Mouse (Mus musculus): Measurements from ENCODE around the gene Mrap2. TPM values are rescaled to one million over a fixed set of nuclear protein-coding genes. Genes with fewer than 3 reads are reported as not detected.

Mrap2 gene
- polyA plus RNA-seq, 1 experiment from 2014 or later: 3.9 TPM

GRCm38 (mm10) chr9:87167001-87167830 is 23.1 kb downstream of the Mrap2 start:
- peak; percentile 66 for ATAC-seq
- Histone ChIP-seq H3K27me3 (ENCODE audit: control insufficient read depth, insufficient read depth, low read depth, low read length) (no peaks in the 10 kb centered on the region), H3K36me3 (ENCODE audit: control insufficient read depth, insufficient read depth, low read length) (no peaks in the 10 kb centered on the region), H3K4me3 (ENCODE audit: low read depth, low read length) (no peak overlapping the region), H3K4me2 (ENCODE audit: low read length) (no peak overlapping the region), H3K9ac (ENCODE audit: low read depth, low read length) (no peak overlapping the region), H3K4me1 (ENCODE audit: control insufficient read depth, insufficient read depth, low read length) (peaks cover 5% of the 10 kb centered on the region), H3K9me3 (replicated peaks; ENCODE audit: control insufficient read depth, low read length, poor library complexity, severe bottlenecking) (no peaks in the 10 kb centered on the region), H3K27ac (ENCODE audit: low read length) (0 out of 2 replicates have a peak overlapping the region, but pooled peaks have one; percentile 30)
- 39% methylated on average over 9 of the region's 9 CpGs for WGBS

- Histone ChIP-seq H3K4me3 (ENCODE audit: low read depth, low read length) (no peak overlapping the region), H3K36me3 (ENCODE audit: control insufficient read depth, insufficient read depth, low read length) (no peaks in the 10 kb centered on the region), H3K27me3 (ENCODE audit: control insufficient read depth, insufficient read depth, low read depth, low read length) (no peaks in the 10 kb centered on the region), H3K27ac (ENCODE audit: low read length) (no peak overlapping the region), H3K9me3 (replicated peaks; ENCODE audit: control insufficient read depth, low read length, poor library complexity, severe bottlenecking) (no peaks in the 10 kb centered on the region), H3K9ac (ENCODE audit: low read depth, low read length) (no peak overlapping the region), H3K4me1 (ENCODE audit: control insufficient read depth, insufficient read depth, low read length) (peaks cover 5% of the 10 kb centered on the region), H3K4me2 (ENCODE audit: low read length) (no peak overlapping the region)
- 45% methylated on average over 3 of the region's 3 CpGs for WGBS
- ATAC-seq: no peak
Observed at GRCm38 (mm10) chr9:87168051-87168450, 23.9 kb downstream of the Mrap2 start.

GRCm38 (mm10) chr9:87169144-87169543 is 25.0 kb downstream of the Mrap2 start:
- 81% methylated on average over 12 of the region's 12 CpGs for WGBS
- H3K4me2 ChIP-seq (ENCODE audit: low read length): no peak overlapping the region
- ATAC-seq: no peak

GRCm38 (mm10) chr9:87170891-87171290 is 26.8 kb downstream of the Mrap2 start:
- H3K4me1 ChIP-seq (ENCODE audit: control insufficient read depth, insufficient read depth, low read length): peaks cover 5% of the 10 kb centered on the region
- no peak overlapping the region for H3K27ac ChIP-seq (ENCODE audit: low read length)
- H3K27me3 ChIP-seq (ENCODE audit: control insufficient read depth, insufficient read depth, low read depth, low read length): no peaks in the 10 kb centered on the region
- no peaks in the 10 kb centered on the region for H3K36me3 ChIP-seq (ENCODE audit: control insufficient read depth, insufficient read depth, low read length)
- H3K9ac ChIP-seq (ENCODE audit: low read depth, low read length): no peak overlapping the region
- no peak for ATAC-seq
- WGBS: 76% methylated on average over 3 of the region's 3 CpGs
- no peaks in the 10 kb centered on the region for H3K9me3 ChIP-seq (replicated peaks; ENCODE audit: control insufficient read depth, low read length, poor library complexity, severe bottlenecking)
- no peak overlapping the region for H3K4me3 ChIP-seq (ENCODE audit: low read depth, low read length)
- no peak overlapping the region for H3K4me2 ChIP-seq (ENCODE audit: low read length)

More at GRCm38 (mm10) chr9:87169144-87169543, 25.0 kb downstream of the Mrap2 start:
- H3K9me3 ChIP-seq (replicated peaks; ENCODE audit: control insufficient read depth, low read length, poor library complexity, severe bottlenecking): no peaks in the 10 kb centered on the region
- no peak overlapping the region for H3K27ac ChIP-seq (ENCODE audit: low read length)
- peaks cover 5% of the 10 kb centered on the region for H3K4me1 ChIP-seq (ENCODE audit: control insufficient read depth, insufficient read depth, low read length)
- H3K36me3 ChIP-seq (ENCODE audit: control insufficient read depth, insufficient read depth, low read length): no peaks in the 10 kb centered on the region
- no peak overlapping the region for H3K9ac ChIP-seq (ENCODE audit: low read depth, low read length)
- H3K27me3 ChIP-seq (ENCODE audit: control insufficient read depth, insufficient read depth, low read depth, low read length): no peaks in the 10 kb centered on the region
- H3K4me3 ChIP-seq (ENCODE audit: low read depth, low read length): no peak overlapping the region

GRCm38 (mm10) chr9:87171517-87171916 is 27.4 kb downstream of the Mrap2 start:
- no peaks in the 10 kb centered on the region for H3K36me3 ChIP-seq (ENCODE audit: control insufficient read depth, insufficient read depth, low read length)
- no peaks in the 10 kb centered on the region for H3K9me3 ChIP-seq (replicated peaks; ENCODE audit: control insufficient read depth, low read length, poor library complexity, severe bottlenecking)
- 83% methylated on average over 3 of the region's 3 CpGs for WGBS
- ATAC-seq: no peak
- no peak overlapping the region for H3K4me3 ChIP-seq (ENCODE audit: low read depth, low read length)
- H3K27ac ChIP-seq (ENCODE audit: low read length): no peak overlapping the region
- no peak overlapping the region for H3K4me2 ChIP-seq (ENCODE audit: low read length)
- H3K9ac ChIP-seq (ENCODE audit: low read depth, low read length): no peak overlapping the region
- peaks cover 5% of the 10 kb centered on the region for H3K4me1 ChIP-seq (ENCODE audit: control insufficient read depth, insufficient read depth, low read length)
- no peaks in the 10 kb centered on the region for H3K27me3 ChIP-seq (ENCODE audit: control insufficient read depth, insufficient read depth, low read depth, low read length)

GRCm38 (mm10) chr9:87178534-87178933 is 34.4 kb downstream of the Mrap2 start:
- no peak overlapping the region for H3K27ac ChIP-seq (ENCODE audit: low read length)
- no peaks in the 10 kb centered on the region for H3K4me1 ChIP-seq (ENCODE audit: control insufficient read depth, insufficient read depth, low read length)
- no peaks in the 10 kb centered on the region for H3K36me3 ChIP-seq (ENCODE audit: control insufficient read depth, insufficient read depth, low read length)
- no peak overlapping the region for H3K4me3 ChIP-seq (ENCODE audit: low read depth, low read length)
- ATAC-seq: no peak
- H3K4me2 ChIP-seq (ENCODE audit: low read length): no peak overlapping the region
- H3K9me3 ChIP-seq (replicated peaks; ENCODE audit: control insufficient read depth, low read length, poor library complexity, severe bottlenecking): no peaks in the 10 kb centered on the region
- WGBS: 72% methylated on average over 7 of the region's 7 CpGs
- no peak overlapping the region for H3K9ac ChIP-seq (ENCODE audit: low read depth, low read length)
- H3K27me3 ChIP-seq (ENCODE audit: control insufficient read depth, insufficient read depth, low read depth, low read length): no peaks in the 10 kb centered on the region

GRCm38 (mm10) chr9:87182231-87182630 is 38.1 kb downstream of the Mrap2 start:
- H3K4me3 ChIP-seq (ENCODE audit: low read depth, low read length): no peak overlapping the region
- H3K27me3 ChIP-seq (ENCODE audit: control insufficient read depth, insufficient read depth, low read depth, low read length): no peaks in the 10 kb centered on the region
- no peak overlapping the region for H3K4me2 ChIP-seq (ENCODE audit: low read length)
- H3K9me3 ChIP-seq (replicated peaks; ENCODE audit: control insufficient read depth, low read length, poor library complexity, severe bottlenecking): no peaks in the 10 kb centered on the region
- no peaks in the 10 kb centered on the region for H3K36me3 ChIP-seq (ENCODE audit: control insufficient read depth, insufficient read depth, low read length)
- H3K27ac ChIP-seq (ENCODE audit: low read length): no peak overlapping the region
- 82% methylated on average over 10 of the region's 10 CpGs for WGBS
- no peak for ATAC-seq
- no peak overlapping the region for H3K9ac ChIP-seq (ENCODE audit: low read depth, low read length)
- H3K4me1 ChIP-seq (ENCODE audit: control insufficient read depth, insufficient read depth, low read length): no peaks in the 10 kb centered on the region

- no peak overlapping the region for H3K4me2 ChIP-seq (ENCODE audit: low read length)
- no peaks in the 10 kb centered on the region for H3K27me3 ChIP-seq (ENCODE audit: control insufficient read depth, insufficient read depth, low read depth, low read length)
- no peak for ATAC-seq
- no peak overlapping the region for H3K27ac ChIP-seq (ENCODE audit: low read length)
- peaks cover 5% of the 10 kb centered on the region; the same call in 1 of the 2 replicates for H3K9me3 ChIP-seq (replicated peaks; ENCODE audit: control insufficient read depth, low read length, poor library complexity, severe bottlenecking)
- no peak overlapping the region for H3K9ac ChIP-seq (ENCODE audit: low read depth, low read length)
- no peak overlapping the region for H3K4me3 ChIP-seq (ENCODE audit: low read depth, low read length)
- no peaks in the 10 kb centered on the region for H3K4me1 ChIP-seq (ENCODE audit: control insufficient read depth, insufficient read depth, low read length)
- H3K36me3 ChIP-seq (ENCODE audit: control insufficient read depth, insufficient read depth, low read length): peaks cover 14% of the 10 kb centered on the region
- WGBS: 91% methylated on average over 4 of the region's 4 CpGs
Observed at GRCm38 (mm10) chr9:87187336-87187735, 43.2 kb downstream of the Mrap2 start.

- H3K4me1 ChIP-seq (ENCODE audit: control insufficient read depth, insufficient read depth, low read length): no peaks in the 10 kb centered on the region
- 89% methylated on average over 1 of the region's 1 CpGs for WGBS
- H3K4me3 ChIP-seq (ENCODE audit: low read depth, low read length): no peak overlapping the region
- H3K27ac ChIP-seq (ENCODE audit: low read length): no peak overlapping the region
- peaks cover 5% of the 10 kb centered on the region; the same call in 1 of the 2 replicates for H3K9me3 ChIP-seq (replicated peaks; ENCODE audit: control insufficient read depth, low read length, poor library complexity, severe bottlenecking)
- H3K4me2 ChIP-seq (ENCODE audit: low read length): no peak overlapping the region
- ATAC-seq: no peak
- H3K36me3 ChIP-seq (ENCODE audit: control insufficient read depth, insufficient read depth, low read length): peaks cover 27% of the 10 kb centered on the region
- no peak overlapping the region for H3K9ac ChIP-seq (ENCODE audit: low read depth, low read length)
- no peaks in the 10 kb centered on the region for H3K27me3 ChIP-seq (ENCODE audit: control insufficient read depth, insufficient read depth, low read depth, low read length)
Observed at GRCm38 (mm10) chr9:87193721-87194120, 49.6 kb downstream of the Mrap2 start.
